Mouse (Mus musculus): Measurements from ENCODE around the gene Ncapg2.

The Ncapg2 gene

DNA sequence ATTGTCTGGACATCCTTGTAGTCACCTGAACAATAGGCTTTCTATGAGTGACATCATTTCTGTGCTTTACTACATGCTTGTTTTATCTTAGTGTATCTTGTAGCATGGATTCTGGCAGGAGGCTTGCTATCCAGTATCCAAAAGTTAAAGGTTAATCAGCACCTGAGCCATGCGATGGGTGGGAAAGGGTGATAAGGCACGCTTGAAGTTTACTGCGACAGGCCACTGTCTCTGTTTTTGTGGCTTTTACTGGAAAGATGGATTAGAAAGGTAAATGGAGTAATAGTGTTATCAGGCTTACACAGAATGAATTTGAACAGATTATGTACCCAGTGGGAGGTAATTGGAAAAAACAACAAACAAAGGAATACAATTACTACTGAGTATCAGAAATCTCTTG lies 37.0 kb downstream of the Ncapg2 start:
- DNase-seq (ENCODE audit: low spot score): no peak

- no peak for DNase-seq (ENCODE audit: low spot score)
Measured at GRCm38 (mm10) chr12:116449536-116449935, 44.3 kb downstream of the Ncapg2 start.

DNA sequence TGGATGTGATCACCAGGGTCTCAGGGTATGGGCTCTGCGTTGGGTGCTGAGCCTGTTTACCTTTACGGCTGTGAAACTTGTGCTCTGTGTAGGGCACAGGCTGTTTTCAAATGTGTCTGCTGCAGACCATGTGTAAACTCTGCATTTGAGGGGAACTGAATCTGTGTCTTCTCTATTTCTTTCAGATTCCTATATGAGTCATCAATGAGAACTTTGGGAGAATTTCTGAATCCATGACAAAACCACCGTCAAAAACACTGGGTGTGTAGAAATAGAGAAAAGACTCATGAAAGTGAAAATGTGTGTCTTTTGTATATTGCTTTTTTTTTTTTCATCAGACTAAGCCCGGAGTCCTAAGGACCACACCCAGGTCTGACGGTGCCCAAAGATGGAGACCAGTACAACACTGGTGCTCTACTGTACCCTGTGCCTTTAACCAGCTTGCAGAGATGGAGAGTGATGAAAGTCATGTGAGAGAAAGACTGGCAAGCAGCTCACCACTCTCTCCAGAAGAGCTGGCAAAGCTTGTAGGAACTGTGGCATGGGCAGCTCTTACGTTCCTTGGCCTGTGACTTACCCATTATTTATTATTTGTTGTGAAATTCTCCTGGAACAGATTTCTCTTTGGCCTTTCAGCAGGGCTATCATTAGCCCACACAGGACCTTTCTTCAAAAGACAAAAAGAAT lies 55.3 kb downstream of the Ncapg2 start:
- DNase-seq (ENCODE audit: low spot score): no peak

GRCm38 (mm10) chr12:116467030-116467429 lies 61.8 kb downstream of the Ncapg2 start:
- peak; percentile 73 for DNase-seq (ENCODE audit: low spot score)

- DNase-seq (ENCODE audit: low spot score): no peak
Measured at GRCm38 (mm10) chr12:116468348-116468747, 63.1 kb downstream of the Ncapg2 start.

GRCm38 (mm10) chr12:116469096-116469495 lies 63.9 kb downstream of the Ncapg2 start:
- DNase-seq (ENCODE audit: low spot score): no peak

DNA sequence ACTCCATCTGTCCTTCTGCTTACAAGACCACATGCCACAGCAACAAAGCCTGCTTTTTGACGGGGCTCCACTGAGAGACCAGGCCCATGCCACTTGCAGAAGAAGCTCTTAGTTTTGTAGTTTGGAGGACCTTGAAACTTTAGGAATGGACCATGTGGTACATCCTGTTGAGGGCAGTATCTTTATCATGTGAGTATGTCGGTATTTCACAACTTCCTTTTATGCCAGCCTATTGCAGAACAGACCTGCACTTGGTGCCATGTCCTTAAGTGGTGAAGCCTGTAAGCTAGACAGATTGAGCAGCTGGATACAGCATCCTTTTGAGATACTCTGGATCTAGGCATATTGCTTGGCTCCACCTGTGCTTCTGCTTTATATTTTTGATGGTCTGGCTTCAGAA lies 68.1 kb downstream of the Ncapg2 start:
- no peak for DNase-seq (ENCODE audit: low spot score)

GRCm38 (mm10) chr12:116473761-116474160 lies 68.6 kb downstream of the Ncapg2 start:
- no peak for DNase-seq (ENCODE audit: low spot score)

DNA sequence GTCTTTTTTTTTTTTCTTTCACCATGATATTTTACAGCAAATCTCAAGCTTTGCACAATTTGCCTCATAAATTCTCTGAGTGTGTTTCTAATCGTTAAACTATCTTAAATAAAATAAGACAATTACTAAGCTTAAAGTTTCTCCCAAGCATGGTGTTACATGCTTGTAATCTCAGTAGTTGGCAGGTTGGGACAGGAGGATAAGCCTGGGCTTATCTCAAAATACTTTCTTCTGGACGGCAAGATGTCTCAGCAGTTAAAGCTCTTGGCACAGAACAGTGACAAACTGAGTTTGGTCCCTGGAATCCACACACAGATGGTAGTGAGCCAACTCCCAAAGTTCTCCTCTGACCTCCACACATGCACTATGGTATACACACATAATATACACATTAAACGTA lies 69.5 kb downstream of the Ncapg2 start:
- no peak for DNase-seq (ENCODE audit: low spot score)

DNA sequence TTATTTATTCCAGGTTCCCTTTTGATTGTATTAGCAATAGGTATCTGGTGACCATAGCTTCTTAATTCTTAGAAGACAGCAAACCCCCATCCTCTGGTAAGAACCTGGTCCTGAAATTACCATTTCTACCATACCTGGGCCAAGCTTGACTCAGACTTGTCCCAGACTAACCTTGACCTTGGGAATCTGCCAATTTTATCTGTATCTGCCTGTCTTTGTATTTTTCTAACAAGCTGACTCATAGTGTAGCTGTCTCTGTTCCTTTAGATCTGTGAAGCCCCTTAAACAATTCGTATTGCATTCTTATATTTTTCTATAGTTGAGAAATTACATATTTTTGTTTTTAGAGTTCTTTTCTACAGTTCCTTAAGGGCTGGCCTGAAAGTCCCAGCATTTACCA lies 73.6 kb downstream of the Ncapg2 start:
- no peak for DNase-seq (ENCODE audit: low spot score)

GRCm38 (mm10) chr12:116481921-116482320 lies 76.7 kb downstream of the Ncapg2 start:
- no peak for DNase-seq (ENCODE audit: low spot score)

- DNase-seq (ENCODE audit: low spot score): no peak
Measured at GRCm38 (mm10) chr12:116483581-116483980, 78.4 kb downstream of the Ncapg2 start.

- DNase-seq (ENCODE audit: low spot score): no peak
Measured at GRCm38 (mm10) chr12:116484991-116485390, 79.8 kb downstream of the Ncapg2 start.

GRCm38 (mm10) chr12:116485591-116486403 lies 80.6 kb downstream of the Ncapg2 start, which contains the start of gene Ptprn2:
Gene Ptprn2 (plus strand): TSS chr12:116485720.
- DNase-seq (ENCODE audit: low spot score): no peak

- DNase-seq (ENCODE audit: low spot score): no peak
Measured at GRCm38 (mm10) chr12:116486404-116486730, 81.2 kb downstream of the Ncapg2 start.

GRCm38 (mm10) chr12:116488836-116489235 lies 83.6 kb downstream of the Ncapg2 start:
- no peak for DNase-seq (ENCODE audit: low spot score)

GRCm38 (mm10) chr12:116490575-116491356 lies 85.6 kb downstream of the Ncapg2 start:
- no peak for DNase-seq (ENCODE audit: low spot score)

GRCm38 (mm10) chr12:116498666-116499065 lies 93.5 kb downstream of the Ncapg2 start:
- DNase-seq (ENCODE audit: low spot score): no peak

GRCm38 (mm10) chr12:116500652-116501051 lies 95.5 kb downstream of the Ncapg2 start:
- no peak for DNase-seq (ENCODE audit: low spot score)

GRCm38 (mm10) chr12:116512482-116512881 lies 107.3 kb downstream of the Ncapg2 start:
- DNase-seq (ENCODE audit: low spot score): no peak
